Mouse (Mus musculus) right cerebral cortex, postnatal 10 days (tissue): ENCODE data around the gene Ppp1r3e.

Experiments used
- DNase-seq, 2 experiments: peaks; one replicate each; pipeline ENCODE4 v3.0.0; 2021; ENCODE audit warnings: low spot score in 2 of 2

Gene Ppp1r3e

DNA sequence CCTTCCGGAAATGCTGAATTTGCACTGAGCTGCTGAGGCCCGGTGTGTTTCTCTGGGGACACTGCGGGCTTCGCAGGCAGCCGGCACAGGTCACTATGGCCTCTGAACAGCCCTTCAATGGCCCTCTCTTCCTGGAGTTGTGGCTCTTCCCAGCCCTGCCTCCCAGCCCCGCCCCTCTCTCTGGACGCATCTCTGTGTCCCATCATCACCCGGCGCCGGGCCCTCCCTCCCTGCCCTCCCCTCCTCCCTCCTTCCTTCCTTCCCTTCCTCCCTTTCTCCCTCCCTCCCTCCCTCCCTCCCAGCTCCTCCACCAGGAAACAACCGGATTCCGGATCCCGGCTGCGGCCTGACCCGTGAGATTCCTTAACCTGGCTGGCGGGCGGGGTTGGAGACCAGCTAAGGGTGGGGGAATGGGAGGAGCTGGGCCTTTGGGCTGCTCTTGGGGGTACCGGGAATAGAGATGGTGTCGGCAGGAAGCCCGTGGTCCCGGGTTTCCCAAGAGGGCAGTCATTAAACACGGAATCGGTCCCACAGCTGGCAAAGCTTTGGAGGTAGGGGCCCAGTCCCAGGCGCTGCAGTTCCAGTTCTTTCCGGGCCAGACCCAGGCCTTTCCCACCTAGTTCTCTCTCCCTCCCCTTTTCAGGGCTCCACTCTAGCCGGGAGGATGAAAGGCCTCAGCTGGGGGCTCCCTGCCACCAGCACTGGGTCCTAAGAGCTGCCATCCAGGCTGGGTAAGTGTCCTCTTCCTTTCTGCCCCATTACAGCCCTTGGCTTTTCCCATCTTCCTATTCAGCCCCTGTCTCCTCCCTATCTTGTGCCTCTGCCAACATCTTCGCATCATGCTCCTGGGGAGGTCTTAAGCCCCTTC, 6.0 kb upstream of the Ppp1r3e start, which contains the start of the genes Bcl2l2 and Gm20521:
Gene Bcl2l2, plus strand, starts transcription at position 224 of the 868 bp plus-strand sequence.
Gene Gm20521, plus strand, starts transcription at position 288 of the 868 bp plus-strand sequence.
- DNase-seq: peak; percentile 87 to 89

DNA sequence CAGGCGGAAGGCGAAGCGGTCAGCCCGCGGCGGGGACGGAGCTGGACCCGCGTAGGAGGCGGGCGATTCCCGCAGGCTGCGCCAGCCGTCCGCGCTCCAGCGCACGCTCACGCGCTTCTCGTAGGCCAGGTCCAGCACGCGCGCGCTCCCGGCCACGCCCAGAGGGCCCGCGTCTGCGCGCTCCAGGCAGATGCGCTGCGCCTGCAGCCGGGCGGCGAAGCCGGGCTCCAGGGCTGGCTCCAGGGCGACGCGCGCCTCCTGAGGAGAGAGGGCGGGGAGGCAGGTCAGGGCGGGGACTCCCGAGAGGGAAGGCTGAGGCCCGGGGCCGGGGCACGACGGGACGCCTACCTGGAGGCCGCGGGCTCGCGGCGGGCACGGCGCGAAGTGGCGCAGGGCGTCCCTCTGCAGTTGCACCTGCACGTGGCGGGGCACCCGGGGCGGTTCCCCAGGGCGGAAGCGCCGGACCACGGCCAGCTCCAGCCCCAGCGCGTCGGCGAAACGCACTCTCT, 757 bp downstream of the Ppp1r3e start:
- peak; percentile 94 for DNase-seq

DNA sequence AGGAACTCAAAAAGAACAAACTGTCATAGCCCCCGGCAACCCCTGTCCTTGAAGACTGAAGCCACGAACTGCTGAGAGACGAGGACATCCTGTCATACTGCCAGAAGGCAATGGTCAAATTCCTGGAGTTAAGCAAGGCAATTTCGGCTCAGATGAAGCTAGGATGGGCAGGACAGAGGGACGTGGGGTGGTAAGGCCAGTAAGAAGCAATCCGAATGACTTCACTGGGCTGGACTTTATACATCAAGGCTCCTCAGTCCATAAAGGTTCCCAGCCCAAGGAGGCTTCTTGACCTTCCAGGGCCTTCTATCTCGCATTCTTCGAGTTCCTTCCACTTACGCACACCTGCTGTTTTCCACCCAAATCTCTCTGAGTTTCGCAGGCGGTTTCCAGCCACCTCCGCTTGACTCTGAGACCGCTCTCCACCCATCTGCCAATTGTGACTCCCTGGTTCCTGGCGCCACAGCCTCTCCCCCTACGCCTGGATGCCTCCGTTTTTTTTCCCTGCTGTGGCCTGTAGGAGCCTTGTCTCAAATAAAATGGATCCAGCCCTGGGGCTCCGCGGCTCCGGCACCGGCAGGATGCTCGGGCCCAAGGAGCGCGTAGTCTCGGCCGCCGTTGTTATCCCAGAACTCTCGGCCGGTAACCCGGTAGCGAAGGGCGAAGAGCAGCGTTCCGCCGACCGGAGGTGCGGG, 1.4 kb downstream of the Ppp1r3e start:
- DNase-seq: peak in 1 of 2 experiments; percentile 74

DNA sequence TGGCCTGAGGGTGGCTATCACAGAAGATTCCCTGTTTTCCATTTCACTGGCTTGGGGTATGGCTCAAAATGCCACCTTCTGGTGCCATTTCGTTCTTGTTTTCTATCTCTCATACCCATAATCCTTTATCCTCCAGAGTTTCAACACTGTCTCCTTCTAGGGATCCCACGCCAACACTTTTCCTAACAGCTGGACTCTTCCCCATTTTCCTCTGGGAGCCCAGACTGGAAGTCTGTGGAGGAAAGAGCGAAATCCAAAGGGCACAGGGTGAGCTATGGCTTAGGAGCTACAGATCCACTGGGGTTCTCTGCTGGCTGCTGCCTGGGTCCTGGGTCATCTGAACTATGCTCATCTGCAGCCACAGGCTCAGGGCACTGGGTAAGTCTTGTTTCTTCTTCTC, 3.2 kb downstream of the Ppp1r3e start:
- peak in 1 of 2 experiments; percentile 26 for DNase-seq

DNA sequence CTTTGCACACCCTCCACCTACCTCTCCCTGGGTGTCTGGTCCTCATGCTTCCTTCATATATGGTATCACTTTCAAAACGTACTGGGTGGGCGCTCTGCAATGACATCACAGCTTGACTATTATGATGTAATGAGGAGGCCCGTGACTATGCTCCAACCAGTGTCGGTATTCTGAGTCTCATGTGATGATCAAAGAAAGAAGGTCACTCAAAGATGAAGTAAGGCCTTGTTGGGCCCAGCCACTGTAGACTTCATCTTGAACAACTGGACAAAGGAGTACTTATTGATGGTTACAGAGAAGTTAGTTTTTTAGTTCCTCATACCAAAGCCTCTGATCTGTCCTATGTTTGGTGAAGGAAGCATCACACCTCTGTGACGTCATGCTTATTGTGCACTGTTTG, 6.5 kb downstream of the Ppp1r3e start, which contains the start of gene Homez:
Gene Homez, minus strand, starts transcription at position 101 of the 400 bp plus-strand sequence.
- no peak for DNase-seq

DNA sequence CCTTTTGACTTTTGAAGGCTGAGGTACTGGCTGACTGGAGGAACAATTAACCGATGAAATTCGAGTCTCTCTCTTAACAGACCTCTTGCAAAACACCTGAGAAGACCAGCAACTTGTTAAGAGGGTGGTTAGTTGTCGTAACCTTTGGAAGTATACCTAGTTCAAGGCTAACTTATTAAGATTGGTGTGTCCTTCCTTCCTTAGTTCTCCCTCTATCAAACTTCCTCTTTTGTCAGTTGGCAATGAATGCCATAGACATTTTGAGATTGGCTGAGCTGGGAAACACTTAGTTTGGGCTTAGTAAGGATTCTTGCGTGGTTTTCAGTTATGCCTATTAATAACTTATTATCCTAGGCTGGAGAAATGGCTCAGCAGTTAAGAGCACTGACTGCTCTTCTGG, 9.3 kb downstream of the Ppp1r3e start:
- no peak for DNase-seq

DNA sequence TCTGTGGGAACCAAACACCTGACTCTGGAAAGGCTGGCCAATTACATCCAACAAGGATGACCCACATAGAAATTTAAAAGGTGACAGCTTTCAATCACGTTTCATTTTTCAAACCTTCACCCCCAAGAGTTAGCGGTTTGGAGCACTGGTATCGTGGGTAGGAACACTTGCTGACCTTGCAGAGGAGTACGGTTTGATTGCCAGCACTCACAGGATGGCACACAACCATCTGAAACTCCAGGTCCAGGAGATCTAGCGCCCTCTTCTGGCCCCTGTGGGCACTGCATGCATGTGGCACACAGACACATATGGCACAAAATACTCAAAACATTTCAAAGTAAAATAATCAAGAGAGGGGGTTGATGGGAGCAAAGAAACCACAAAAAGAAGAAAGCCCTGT, 10.4 kb downstream of the Ppp1r3e start:
- no peak for DNase-seq

DNA sequence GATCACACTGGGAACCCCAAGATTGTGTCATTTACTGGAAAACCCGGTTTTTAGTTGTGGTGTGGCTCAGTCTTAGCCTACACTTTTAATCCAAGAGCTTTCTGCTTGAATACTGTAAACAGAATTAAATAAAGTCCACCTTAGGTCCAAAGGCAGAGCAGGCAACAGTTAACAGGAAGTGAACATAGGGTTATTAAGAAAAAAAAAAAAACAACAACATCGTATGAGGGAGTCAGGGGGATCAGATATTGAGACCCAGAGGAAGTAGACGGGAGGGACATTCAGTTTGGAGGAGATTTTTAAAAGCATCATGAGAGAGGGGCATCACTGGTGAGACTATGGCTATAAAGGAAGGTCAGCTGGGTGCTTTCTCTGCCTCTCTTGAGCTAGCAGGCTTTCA, 11.1 kb downstream of the Ppp1r3e start:
- no peak for DNase-seq

DNA sequence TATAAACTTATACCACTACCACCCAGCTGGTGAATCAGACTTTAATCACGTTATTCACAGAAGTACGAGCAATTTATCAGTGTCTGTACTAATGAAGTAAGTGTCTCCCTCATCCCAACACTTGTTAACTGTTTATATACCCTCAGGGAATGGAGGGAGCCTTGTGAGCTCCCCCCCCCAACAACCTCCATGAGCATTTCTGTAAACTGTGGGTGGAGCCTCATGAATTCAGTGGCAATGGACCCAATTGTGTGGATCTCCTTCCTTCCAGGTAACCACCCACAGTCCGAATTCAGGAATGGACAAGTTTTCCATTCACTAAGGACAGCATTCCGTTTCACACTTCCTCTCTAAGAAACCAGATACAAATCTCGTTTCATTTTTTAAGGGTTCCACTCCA, 11.7 kb downstream of the Ppp1r3e start:
- DNase-seq: no peak

DNA sequence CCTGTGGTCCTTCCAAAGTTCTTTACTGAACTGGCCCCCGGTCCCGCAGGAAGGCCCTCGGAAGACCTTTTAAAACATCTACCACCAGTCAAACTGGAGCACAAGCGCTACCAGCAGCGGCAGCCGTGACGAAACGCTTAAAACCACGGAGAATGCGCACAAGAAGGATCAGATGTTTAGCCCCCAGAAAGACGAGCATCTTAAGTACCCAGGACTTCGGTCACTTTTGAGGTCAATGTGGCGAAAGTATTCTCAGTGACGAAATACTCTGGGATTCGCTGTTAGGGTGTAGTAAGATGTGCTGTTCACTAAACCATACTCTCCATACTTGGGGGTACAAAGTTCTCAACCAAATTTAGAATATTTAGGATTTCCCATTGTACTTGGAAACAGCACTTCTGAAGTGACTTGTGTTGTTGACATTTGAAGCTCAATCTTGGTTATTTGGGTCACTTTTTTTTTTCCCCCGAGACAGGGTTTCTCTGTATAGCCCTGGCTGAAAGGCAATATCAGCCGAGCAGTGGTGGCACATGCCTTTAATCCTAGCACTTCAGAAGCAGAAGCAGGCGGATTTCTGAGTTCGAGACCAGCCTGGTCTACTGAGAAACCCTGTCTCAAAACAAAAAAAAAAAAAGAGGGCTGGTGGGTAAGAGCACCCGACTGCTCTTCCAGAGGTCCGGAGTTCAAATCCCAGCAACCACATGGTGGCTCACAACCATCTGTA, 12.9 kb downstream of the Ppp1r3e start:
- DNase-seq: no peak

DNA sequence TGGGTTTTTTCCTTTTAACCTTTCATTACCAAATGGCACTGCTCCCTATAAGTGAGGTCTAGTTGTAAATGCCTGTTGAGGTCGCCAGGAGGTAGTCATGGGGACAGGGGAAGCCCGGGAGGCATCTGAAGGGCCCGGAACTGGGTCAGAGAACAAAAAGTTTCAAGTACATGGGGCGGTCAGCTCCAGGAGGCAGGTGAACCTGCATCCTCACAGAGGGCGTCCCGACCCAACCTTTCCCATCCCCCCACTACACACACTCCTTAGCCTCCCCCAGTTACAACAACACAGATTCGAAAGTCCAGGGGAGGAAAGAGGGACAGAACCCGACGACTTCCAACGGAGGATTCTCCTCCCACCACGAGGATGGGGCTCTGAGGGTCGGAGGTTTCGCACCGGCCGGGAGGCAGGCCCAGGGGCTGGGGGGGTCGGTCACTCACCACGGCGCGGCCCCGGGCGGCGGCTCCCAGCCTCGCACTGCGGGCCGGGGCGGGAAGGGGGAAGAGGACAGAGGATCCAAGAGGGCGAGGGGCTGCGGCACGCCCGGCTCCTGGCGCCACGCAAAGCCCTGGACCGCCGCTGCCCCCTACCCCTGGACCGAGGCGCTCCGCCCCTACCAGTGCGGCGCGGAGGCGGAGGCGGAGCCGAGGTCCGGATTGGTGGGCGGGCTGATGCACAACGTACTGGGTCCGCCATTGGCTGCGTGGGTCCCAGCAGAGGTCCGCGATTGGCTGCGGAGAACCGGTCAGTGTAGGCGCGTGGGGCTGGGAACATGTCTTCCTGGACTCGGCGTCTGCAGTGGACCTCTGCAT, 13.6 kb downstream of the Ppp1r3e start:
- DNase-seq: peak; percentile 96 to 97

DNA sequence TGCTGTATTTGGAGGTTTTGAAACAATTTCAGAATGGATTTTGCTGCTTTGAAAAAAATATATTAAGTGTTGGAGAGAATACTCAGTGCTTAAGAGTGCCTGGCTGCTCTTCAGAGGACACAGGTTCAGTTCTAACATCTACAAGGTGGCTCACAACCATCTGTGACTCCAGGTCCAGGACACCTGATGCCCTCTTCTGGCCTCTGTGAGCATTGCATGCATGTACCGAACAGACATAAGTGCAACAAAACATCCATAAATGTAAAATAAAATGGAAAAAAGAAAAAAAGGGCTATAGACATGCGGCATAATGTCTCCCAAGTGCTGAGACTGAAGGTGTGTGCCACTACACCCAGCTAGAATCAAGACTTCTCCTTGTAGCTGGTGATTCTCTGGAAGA, 16.8 kb downstream of the Ppp1r3e start:
- DNase-seq: peak; percentile 67 to 73

DNA sequence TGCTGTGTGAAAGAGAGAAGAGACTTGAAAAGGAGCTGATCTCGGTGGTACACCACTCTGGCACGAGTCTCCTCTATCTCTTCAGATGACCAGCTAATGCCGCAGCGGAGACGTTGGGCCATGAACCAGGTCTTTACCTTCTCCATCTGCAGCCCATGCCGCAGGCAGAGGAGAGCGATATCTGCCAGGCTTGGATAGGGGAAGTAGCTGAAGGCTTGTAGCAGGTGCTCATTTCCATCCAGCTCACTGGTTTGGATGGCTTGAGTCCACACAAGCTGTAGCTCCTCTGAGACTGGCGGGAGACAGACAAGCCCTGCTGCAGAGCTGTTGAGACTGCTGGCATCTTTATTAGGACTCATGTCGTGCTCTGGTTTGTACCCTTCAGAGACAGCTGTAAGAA, 19.5 kb downstream of the Ppp1r3e start:
- no peak for DNase-seq

DNA sequence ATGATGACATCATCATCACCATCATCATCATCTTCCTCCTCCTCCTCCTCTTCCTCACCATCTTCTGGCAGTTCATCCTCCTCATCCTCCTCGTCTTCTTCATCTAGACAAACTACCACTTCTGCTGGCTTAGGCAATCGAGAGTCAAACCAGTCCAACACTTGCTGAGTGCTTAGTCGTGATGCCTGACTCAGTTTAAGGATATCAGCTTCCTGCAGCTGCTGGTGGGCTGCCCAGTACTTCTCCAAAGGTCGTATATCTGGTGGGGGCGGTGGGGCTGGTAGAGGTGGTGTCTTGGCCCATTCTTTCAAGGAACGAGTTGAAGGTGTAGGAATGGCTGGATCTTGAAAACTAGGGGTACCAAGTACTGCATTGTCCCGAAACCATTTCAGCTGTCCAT, 20.6 kb downstream of the Ppp1r3e start:
- no peak for DNase-seq

DNA sequence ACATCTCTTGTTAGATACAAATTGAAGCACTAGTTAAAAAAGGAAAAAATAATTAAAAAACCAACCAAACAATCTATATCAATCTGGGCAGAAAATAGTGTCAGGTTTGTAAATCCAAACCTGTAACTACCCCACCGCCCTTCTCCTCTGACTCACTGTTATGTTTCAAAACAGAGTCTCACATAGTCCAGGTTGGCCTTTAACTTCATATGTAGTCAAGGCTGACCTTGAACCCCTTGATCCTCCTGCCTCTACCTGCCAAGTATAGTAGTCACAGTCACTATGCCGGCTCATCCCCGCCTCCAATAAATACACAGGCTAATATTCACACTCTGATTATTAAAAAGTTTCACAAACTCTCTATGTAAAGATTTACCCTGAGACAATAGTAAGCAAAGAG, 21.6 kb downstream of the Ppp1r3e start:
- DNase-seq: no peak

DNA sequence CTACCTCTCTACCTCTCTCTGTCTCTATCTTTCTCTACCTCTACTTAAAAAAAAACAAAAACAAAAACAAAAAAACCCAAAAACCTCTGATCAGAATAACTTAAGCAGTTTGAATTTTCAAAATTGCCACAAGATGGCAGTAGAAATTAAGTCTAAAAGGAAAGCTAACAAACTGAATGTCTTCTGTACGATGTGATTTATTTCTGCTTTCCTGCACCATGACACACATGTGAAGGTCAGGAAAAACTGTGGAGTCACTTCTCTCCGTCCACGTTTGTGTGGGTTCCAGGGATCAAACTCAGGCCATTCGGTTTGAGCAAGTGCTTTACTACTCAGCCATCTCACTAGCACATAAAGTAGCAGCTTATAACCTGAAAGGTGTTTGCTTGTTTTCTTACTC, 33.9 kb downstream of the Ppp1r3e start:
- no peak for DNase-seq

DNA sequence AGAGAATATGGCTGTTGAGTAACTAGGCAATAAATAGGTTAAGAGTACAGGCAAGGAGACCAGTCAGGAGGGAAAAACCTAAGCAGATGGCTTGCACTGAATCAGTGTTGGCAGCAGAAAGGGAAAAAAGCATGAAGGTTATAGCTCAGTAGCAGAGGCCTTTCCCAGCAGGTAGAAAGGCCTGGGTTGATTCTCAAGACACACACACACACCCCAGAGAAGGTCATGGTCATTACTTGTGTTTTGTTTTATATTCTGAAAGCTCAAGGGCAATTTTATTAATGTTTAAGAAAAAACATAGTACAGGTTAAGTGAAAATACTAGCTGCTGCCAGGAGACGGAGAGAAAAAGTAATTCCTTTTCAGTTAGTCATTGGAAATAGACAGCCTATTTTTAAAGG, 53.6 kb downstream of the Ppp1r3e start:
- no peak for DNase-seq
